Mouse (Mus musculus) hematopoietic stem cell, adult 5-6 weeks (primary cell): ENCODE measurements at regions not wholly inside any gene's neighbourhood (a gene's known extent, or its start where the extent isn't known, plus 50 kb on each side); places are given as distances from the start of the nearest gene placed in this dataset.

Source experiments
- ATAC-seq, 2 experiments: fragments of 125-278 bp in 1 of 2; replicated peaks in 1 of 2; 2 replicates each; pipeline ENCODE4 v1.8.0; 2016 to 2017; ENCODE audit warnings: inconsistent platforms in 2 of 2, mild to moderate bottlenecking in 2 of 2, moderate number of reproducible peaks in 2 of 2, low read depth in 1 of 2, moderate TSS enrichment in 1 of 2; ENCODE audit not compliant: low FRiP score in 2 of 2, poor library complexity in 2 of 2, severe bottlenecking in 2 of 2, insufficient read depth in 1 of 2, low TSS enrichment in 1 of 2

- ATAC-seq: no peak
Measured at GRCm38 (mm10) chr17:4265946-4266345, 569.9 kb upstream of the Nox3 start.

GRCm38 (mm10) chr17:4266487-4266886 is 570.4 kb upstream of the Nox3 start:
- no peak for ATAC-seq

GRCm38 (mm10) chr17:4268380-4268779 is 572.3 kb upstream of the Nox3 start:
- ATAC-seq: no peak

- ATAC-seq: no peak
Measured at GRCm38 (mm10) chr17:4272456-4272855, 576.4 kb upstream of the Nox3 start.

- peak; percentile 77 to 78; a peak in 3 of 4 replicates for ATAC-seq
Measured at GRCm38 (mm10) chr17:4276722-4277121, 580.7 kb upstream of the Nox3 start.

- no peak for ATAC-seq
Measured at GRCm38 (mm10) chr17:4278239-4278827, 582.3 kb upstream of the Nox3 start.

GRCm38 (mm10) chr17:4281451-4281850 is 585.4 kb upstream of the Nox3 start:
- ATAC-seq: no peak

GRCm38 (mm10) chr17:4291418-4291817 is 595.4 kb upstream of the Nox3 start:
- ATAC-seq: no peak

GRCm38 (mm10) chr17:4296521-4297155 is 600.6 kb upstream of the Nox3 start:
- no peak for ATAC-seq

- no peak for ATAC-seq
Measured at GRCm38 (mm10) chr17:4297156-4297535, 601.1 kb upstream of the Nox3 start.

GRCm38 (mm10) chr17:4301142-4301853 is 605.2 kb upstream of the Nox3 start:
- ATAC-seq: no peak

- ATAC-seq: no peak
Measured at GRCm38 (mm10) chr17:4311785-4312379, 615.8 kb upstream of the Nox3 start.

GRCm38 (mm10) chr17:4319141-4319540 is 623.1 kb upstream of the Nox3 start:
- ATAC-seq: no peak

GRCm38 (mm10) chr17:4328810-4329209 is 632.7 kb upstream of the Nox3 start:
- no peak for ATAC-seq

GRCm38 (mm10) chr17:4331650-4332049 is 635.6 kb upstream of the Nox3 start:
- no peak for ATAC-seq

- no peak for ATAC-seq
Measured at GRCm38 (mm10) chr17:4333091-4333490, 637.0 kb upstream of the Nox3 start.

GRCm38 (mm10) chr17:4353018-4353417 is 641.1 kb upstream of the Arid1b start:
- ATAC-seq: no peak

- ATAC-seq: no peak
Measured at GRCm38 (mm10) chr17:4355506-4356218, 638.5 kb upstream of the Arid1b start.
